Mouse (Mus musculus) myocyte (in vitro differentiated cells): ENCODE results near the gene Nop14. TPM values are rescaled to one million over a fixed set of nuclear protein-coding genes. Genes with fewer than 3 reads are reported as not detected.

Experiments
- H3K27me3 ChIP-seq: one replicate; pipeline ENCODE4 v1.6.1; 2011; ENCODE audit not compliant: control insufficient read depth, insufficient read depth, insufficient read length
- H3K36me3 ChIP-seq: one replicate; pipeline ENCODE4 v1.6.1; 2011; ENCODE audit not compliant: control insufficient read depth, insufficient read depth
- H3K4me2 ChIP-seq: one replicate; pipeline ENCODE4 v1.6.1; 2011; ENCODE audit warnings: low read depth, control low read depth
- H3K4me3 ChIP-seq: one replicate; pipeline ENCODE4 v1.5.1; 2011; ENCODE audit warnings: mild to moderate bottlenecking, control low read depth, moderate library complexity
- H3K79me2 ChIP-seq: one replicate; pipeline ENCODE4 v1.6.1; 2011; ENCODE audit not compliant: control insufficient read depth, insufficient read depth
- H3ac ChIP-seq: one replicate; pipeline ENCODE4 v1.6.1; 2011; ENCODE audit not compliant: control insufficient read depth, insufficient read length
- CEBPB ChIP-seq: IDR thresholded peaks from 2 replicates; pipeline ENCODE4 v1.6.1; 2011; ENCODE audit warnings: mild to moderate bottlenecking, moderate library complexity; ENCODE audit not compliant: poor library complexity, insufficient read depth, severe bottlenecking
- E2F4 ChIP-seq: IDR thresholded peaks from one replicate; pipeline ENCODE4 v1.6.1; 2011; ENCODE audit warnings: mild to moderate bottlenecking, control low read depth, moderate library complexity; ENCODE audit not compliant: insufficient read depth
- MAX ChIP-seq: IDR thresholded peaks from one replicate; pipeline ENCODE4 v1.6.1; 2011; ENCODE audit warnings: low read depth, mild to moderate bottlenecking, control low read depth
- MYOD1 ChIP-seq, 3 experiments: IDR thresholded peaks; one replicate each; pipeline ENCODE4 v1.6.1; 2011; ENCODE audit warnings: control low read depth in 2 of 3, low read depth in 2 of 3, mild to moderate bottlenecking in 2 of 3, moderate library complexity in 1 of 3; ENCODE audit not compliant: insufficient read length in 2 of 3, control insufficient read depth in 1 of 3
- MYOG ChIP-seq, 3 experiments: IDR thresholded peaks; one replicate each; pipeline ENCODE4 v1.6.1; 2011; ENCODE audit warnings: control low read depth in 2 of 3, low read depth in 2 of 3, mild to moderate bottlenecking in 2 of 3; ENCODE audit not compliant: insufficient read length in 2 of 3, control insufficient read depth in 1 of 3, insufficient read depth in 1 of 3
- POLR2A ChIP-seq: IDR thresholded peaks from one replicate; pipeline ENCODE4 v1.6.1; 2011; ENCODE audit warnings: low read depth, mild to moderate bottlenecking, control low read depth, moderate library complexity; ENCODE audit not compliant: insufficient read length
- POLR2AphosphoS2 ChIP-seq: IDR thresholded peaks from one replicate; pipeline ENCODE4 v1.6.1; 2011; ENCODE audit warnings: low read depth, control low read depth; ENCODE audit not compliant: insufficient read length
- REST ChIP-seq: IDR thresholded peaks from one replicate; pipeline ENCODE4 v1.6.1; 2011; ENCODE audit warnings: mild to moderate bottlenecking, control low read depth, moderate library complexity; ENCODE audit not compliant: insufficient read depth, insufficient read length
- SRF ChIP-seq: IDR thresholded peaks from one replicate; pipeline ENCODE4 v1.6.1; 2011; ENCODE audit warnings: low read depth; ENCODE audit not compliant: control insufficient read depth, insufficient read length
- TCF12 ChIP-seq: IDR thresholded peaks from one replicate; pipeline ENCODE4 v1.6.1; 2011; ENCODE audit warnings: mild to moderate bottlenecking, control low read depth; ENCODE audit not compliant: poor library complexity, insufficient read depth, severe bottlenecking
- TCF3 ChIP-seq: IDR thresholded peaks from one replicate; pipeline ENCODE4 v1.6.1; 2011; ENCODE audit warnings: low read depth, control low read depth; ENCODE audit not compliant: insufficient read length
- USF1 ChIP-seq: IDR thresholded peaks from one replicate; pipeline ENCODE4 v1.6.1; 2011; ENCODE audit warnings: low read depth, mild to moderate bottlenecking, control low read depth, moderate library complexity
- polyA plus RNA-seq: library from polyadenylated mRNA; unstranded; fragments of >200 nt; fragmentation: generic; extraction: Trizol; gene quantifications from one replicate; pipeline ENCODE4 v1.2.1, GENCODE M21; 2012; ENCODE audit warnings: missing spikeins

Nop14 gene
- polyA plus RNA-seq, 1 experiment = 30.4 TPM

- TF ChIP-seq CEBPB (no peak), TCF12 (no peak), TCF3 (no peak), POLR2AphosphoS2 (no peak), MYOD1 (IDR thresholded peaks at IDR 0.05; ENCODE audit: control insufficient read depth in 1 of 3, insufficient read length in 2 of 3, low read depth in 2 of 3) (no peak), REST (no peak), USF1 (no peak), E2F4 (no peak), SRF (no peak), MYOG (IDR thresholded peaks at IDR 0.05; ENCODE audit: control insufficient read depth in 1 of 3, insufficient read depth in 1 of 3, insufficient read length in 2 of 3, low read depth in 2 of 3) (no peak), MAX (no peak), POLR2A (no peak)
- no peaks in the 10 kb centered on the region for H3K79me2 ChIP-seq
- no peak overlapping the region for H3K4me3 ChIP-seq
- no peaks in the 10 kb centered on the region for H3K36me3 ChIP-seq
- H3K4me2 ChIP-seq = no peak overlapping the region
- no peaks in the 10 kb centered on the region for H3K27me3 ChIP-seq
- H3ac ChIP-seq = no peak overlapping the region
These were observed 29.9 kb upstream of the Nop14 start for GRCm38 (mm10) chr5:34689868-34690267.

GRCm38 (mm10) chr5:34670280-34670679 lies 10.3 kb upstream of the Nop14 start:
- no peak overlapping the region for H3ac ChIP-seq
- no peaks in the 10 kb centered on the region for H3K27me3 ChIP-seq
- no peaks in the 10 kb centered on the region for H3K36me3 ChIP-seq
- no peaks in the 10 kb centered on the region for H3K79me2 ChIP-seq
- no peak overlapping the region for H3K4me3 ChIP-seq
- no peak for TF ChIP-seq MYOD1 (IDR thresholded peaks at IDR 0.05; ENCODE audit: control insufficient read depth in 1 of 3, insufficient read length in 2 of 3, low read depth in 2 of 3)
- no peak for TF ChIP-seq MYOG (IDR thresholded peaks at IDR 0.05; ENCODE audit: control insufficient read depth in 1 of 3, insufficient read depth in 1 of 3, insufficient read length in 2 of 3, low read depth in 2 of 3)
- no peak overlapping the region for H3K4me2 ChIP-seq

GRCm38 (mm10) chr5:34669493-34669892 lies 9.5 kb upstream of the Nop14 start:
- no peak overlapping the region for H3K4me3 ChIP-seq
- no peak for TF ChIP-seq POLR2AphosphoS2
- no peak for TF ChIP-seq MYOG (IDR thresholded peaks at IDR 0.05; ENCODE audit: control insufficient read depth in 1 of 3, insufficient read depth in 1 of 3, insufficient read length in 2 of 3, low read depth in 2 of 3)
- no peak for TF ChIP-seq CEBPB
- no peak for TF ChIP-seq TCF3
- no peak for TF ChIP-seq USF1
- TF ChIP-seq POLR2A = no peak
- TF ChIP-seq MAX = no peak
- TF ChIP-seq SRF = no peak
- no peak overlapping the region for H3K4me2 ChIP-seq
- no peak overlapping the region for H3ac ChIP-seq
- no peaks in the 10 kb centered on the region for H3K36me3 ChIP-seq
- H3K79me2 ChIP-seq = no peaks in the 10 kb centered on the region
- no peaks in the 10 kb centered on the region for H3K27me3 ChIP-seq

GRCm38 (mm10) chr5:34663231-34663630 lies 3.3 kb upstream of the Nop14 start:
- Histone ChIP-seq H3ac (no peak overlapping the region), H3K27me3 (no peaks in the 10 kb centered on the region), H3K4me2 (no peak overlapping the region), H3K79me2 (peaks cover 16% of the 10 kb centered on the region), H3K4me3 (no peak overlapping the region), H3K36me3 (no peaks in the 10 kb centered on the region)
- TF ChIP-seq MYOG (IDR thresholded peaks at IDR 0.05; ENCODE audit: control insufficient read depth in 1 of 3, insufficient read depth in 1 of 3, insufficient read length in 2 of 3, low read depth in 2 of 3) (no peak), MYOD1 (IDR thresholded peaks at IDR 0.05; ENCODE audit: control insufficient read depth in 1 of 3, insufficient read length in 2 of 3, low read depth in 2 of 3) (no peak), E2F4 (no peak), TCF12 (no peak), MAX (no peak), REST (no peak), USF1 (no peak)

GRCm38 (mm10) chr5:34661909-34662308 lies 2.0 kb upstream of the Nop14 start:
- Histone ChIP-seq H3K4me3 (no peak overlapping the region), H3K79me2 (peaks cover 25% of the 10 kb centered on the region), H3K27me3 (no peaks in the 10 kb centered on the region), H3ac (no peak overlapping the region), H3K36me3 (no peaks in the 10 kb centered on the region), H3K4me2 (no peak overlapping the region)
- TF ChIP-seq REST (no peak), TCF12 (no peak), USF1 (no peak), CEBPB (no peak), TCF3 (no peak), MYOG (IDR thresholded peaks at IDR 0.05; ENCODE audit: control insufficient read depth in 1 of 3, insufficient read depth in 1 of 3, insufficient read length in 2 of 3, low read depth in 2 of 3) (no peak), MYOD1 (IDR thresholded peaks at IDR 0.05; ENCODE audit: control insufficient read depth in 1 of 3, insufficient read length in 2 of 3, low read depth in 2 of 3) (no peak), SRF (no peak), POLR2A (no peak)
